Mouse (Mus musculus) spleen, embryonic (tissue): ENCODE data around the gene Nxph3.
"Not testable (repeated sequence)": the region's sequence is repeated elsewhere in the genome, so short reads cannot be mapped to it uniquely, and the experiment has no call there.

Source experiments
- CTCF ChIA-PET: fragments of 350-600 bp; sonication (Branson Sonifier 250); formaldehyde crosslinking; loops from one replicate; lab custom pipeline; 2022; lab: Charles Lee

The Nxph3 gene

GRCm38 (mm10) chr11:95519996-95520395 lies 5.6 kb upstream of the Nxph3 start:
- CTCF ChIA-PET = interaction anchor here (0.8 kb wide), 1 partner anchor 19 kb away, joined by 4 read pairs; no protein-coding TSS in a partner anchor

GRCm38 (mm10) chr11:95519299-95519698 lies 4.9 kb upstream of the Nxph3 start:
- CTCF ChIA-PET = no interaction called here

- CTCF ChIA-PET = no interaction called here
Measured at GRCm38 (mm10) chr11:95517162-95517561, 2.8 kb upstream of the Nxph3 start.

GRCm38 (mm10) chr11:95516491-95516911 lies 2.1 kb upstream of the Nxph3 start:
- CTCF ChIA-PET = no interaction called here

- CTCF ChIA-PET = no interaction called here
Measured at GRCm38 (mm10) chr11:95515376-95516323, 1.3 kb upstream of the Nxph3 start.

- CTCF ChIA-PET = interaction anchor here (0.6 kb wide), 1 partner anchor 234 kb away, joined by 3 read pairs; no protein-coding TSS in a partner anchor
Measured at GRCm38 (mm10) chr11:95513461-95514297, 691 bp downstream of the Nxph3 start.

GRCm38 (mm10) chr11:95512383-95512782 lies 2.0 kb downstream of the Nxph3 start:
- CTCF ChIA-PET = no interaction called here

- CTCF ChIA-PET = interaction anchor here (0.5 kb wide), 1 partner anchor 8 kb away, joined by 3 read pairs; no protein-coding TSS in a partner anchor
Measured at GRCm38 (mm10) chr11:95511919-95512318, 2.5 kb downstream of the Nxph3 start.

GRCm38 (mm10) chr11:95510631-95511030 lies 3.7 kb downstream of the Nxph3 start:
- CTCF ChIA-PET = interaction anchor here (0.5 kb wide), 1 partner anchor 119 kb away, joined by 6 read pairs; no protein-coding TSS in a partner anchor

GRCm38 (mm10) chr11:95509126-95509717 lies 5.1 kb downstream of the Nxph3 start:
- CTCF ChIA-PET = no interaction called here

- CTCF ChIA-PET = interaction anchor here (0.6 to 0.7 kb wide), 2 partner anchors 56 to 703 kb away, joined by 3 to 7 read pairs; no protein-coding TSS in a partner anchor
Measured at GRCm38 (mm10) chr11:95508211-95508926, 6.0 kb downstream of the Nxph3 start.

- CTCF ChIA-PET = interaction anchor here (0.6 to 0.8 kb wide), 3 partner anchors 56 to 704 kb away, joined by 3 to 7 read pairs (median 6); no protein-coding TSS in a partner anchor
Measured at GRCm38 (mm10) chr11:95507785-95508184, 6.6 kb downstream of the Nxph3 start.

GRCm38 (mm10) chr11:95507041-95507716 lies 7.2 kb downstream of the Nxph3 start:
- CTCF ChIA-PET = interaction anchor here (0.8 to 1.0 kb wide), 2 partner anchors 38 to 84 kb away, joined by 4 to 6 read pairs; no protein-coding TSS in a partner anchor

GRCm38 (mm10) chr11:95504271-95504731 lies 10.1 kb downstream of the Nxph3 start:
- CTCF ChIA-PET = interaction anchor here (0.5 to 0.6 kb wide), 2 partner anchors 8 to 265 kb away, joined by 3 read pairs; no protein-coding TSS in a partner anchor

GRCm38 (mm10) chr11:95503581-95504180 lies 10.7 kb downstream of the Nxph3 start:
- CTCF ChIA-PET = interaction anchor here (0.6 kb wide), 1 partner anchor 8 kb away, joined by 3 read pairs; no protein-coding TSS in a partner anchor

GRCm38 (mm10) chr11:95501826-95502225 lies 12.5 kb downstream of the Nxph3 start:
- CTCF ChIA-PET = not testable (repeated sequence)

GRCm38 (mm10) chr11:95500836-95501235 lies 13.5 kb downstream of the Nxph3 start:
- CTCF ChIA-PET = interaction anchor here (0.6 kb wide), 1 partner anchor 20 kb away, joined by 4 read pairs; no protein-coding TSS in a partner anchor

GRCm38 (mm10) chr11:95500412-95500811 lies 14.0 kb downstream of the Nxph3 start:
- CTCF ChIA-PET = interaction anchor here (0.6 kb wide), 1 partner anchor 20 kb away, joined by 4 read pairs; no protein-coding TSS in a partner anchor

- CTCF ChIA-PET = no interaction called here
Measured at GRCm38 (mm10) chr11:95497921-95498320, 16.4 kb downstream of the Nxph3 start.
